In genomic region chr17:55068420-55068819, GRCm38 (mm10) we compare ENCODE assay signal across 19 mouse cellular contexts.
DNase-seq lines count a peak whose midpoint lies in the region; ATAC-seq and TF ChIP-seq lines count a peak whose summit lies in the region.
"Had no signal": no experiment of that assay in that cellular context is flagged by ENCODE, and none has a peak within 500 bp of the region (broad histone marks: within the 10 kb centered on the region; RNA-seq: fewer than 3 reads in every experiment).

No protein-coding gene starts in this region.

- H3K4me1 ChIP-seq in hindbrain, embryonic 12.5 days, result no peaks in the 10 kb centered on the region
- H3K4me1 ChIP-seq: embryonic facial prominence, embryonic 10.5 days; embryonic facial prominence, embryonic 12.5 days; forebrain, embryonic 13.5 days; forebrain, embryonic 15.5 days had no signal

- intact Hi-C loops in left cerebral cortex, adult 2 months (cut with DNase I), result loop anchor here (5.0 kb wide), 1 partner anchor 224 kb away; no protein-coding TSS in a partner anchor
- intact Hi-C loops in left cerebral cortex, postnatal 36 days (cut with DNase I), result no loop called here

- DNase-seq in frontal cortex, adult 2 months (ENCODE audit: extremely low spot score in 1 of 2, low spot score in 1 of 2), result peak; percentile 30 to 45
- DNase-seq in frontal cortex, postnatal 10 days (ENCODE audit: low spot score in 2 of 2), result no peak
- DNase-seq in left cerebral cortex, adult 2 months (ENCODE audit: extremely low spot score in 1 of 2, low spot score in 2 of 2), result no peak
- DNase-seq in left cerebral cortex, postnatal 36 days (ENCODE audit: low spot score in 2 of 2), result no peak
- DNase-seq in brain, adult 2 months (ENCODE audit: low read depth, low spot score), result peak; percentile 61
- peak; percentile 55 for DNase-seq in telencephalon, adult 2 months (ENCODE audit: low read depth, low spot score)
- DNase-seq: adrenal gland, adult 2 months; adrenal gland, postnatal 10 days; adrenal gland, postnatal 25 days; cerebellum, adult 11-12 months; cerebellum, adult 2 months; cerebellum, adult 9-10 months; cerebellum, postnatal 10 days; cerebellum, postnatal 25 days had no signal

- no peak for TF ChIP-seq CTCF in left cerebral cortex, adult 2 months (IDR thresholded peaks at IDR 0.05)

- H3K4me2 ChIP-seq in hindbrain, embryonic 12.5 days (replicated peaks), result no peak overlapping the region
- H3K4me2 ChIP-seq: embryonic facial prominence, embryonic 12.5 days; forebrain, embryonic 13.5 days; forebrain, embryonic 15.5 days had no signal

- ATAC-seq in hindbrain, embryonic 12.5 days (ENCODE audit: low FRiP score), result no peak
- ATAC-seq: forebrain, embryonic 13.5 days; forebrain, embryonic 15.5 days had no signal

- WGBS in hindbrain, embryonic 12.5 days, result 83% methylated on average over 3 of the region's 3 CpGs

- no peaks in the 10 kb centered on the region for H3K36me3 ChIP-seq in hindbrain, embryonic 12.5 days
- H3K36me3 ChIP-seq: embryonic facial prominence, embryonic 10.5 days; embryonic facial prominence, embryonic 12.5 days; forebrain, embryonic 15.5 days had no signal

- no peaks in the 10 kb centered on the region for H3K9me3 ChIP-seq in hindbrain, embryonic 12.5 days (replicated peaks)
- H3K9me3 ChIP-seq: embryonic facial prominence, embryonic 10.5 days; embryonic facial prominence, embryonic 12.5 days; forebrain, embryonic 13.5 days; forebrain, embryonic 15.5 days had no signal

- no peaks in the 10 kb centered on the region for H3K27me3 ChIP-seq in hindbrain, embryonic 12.5 days
- H3K27me3 ChIP-seq: embryonic facial prominence, embryonic 12.5 days; forebrain, embryonic 13.5 days; forebrain, embryonic 15.5 days had no signal

- no peak overlapping the region for H3K4me3 ChIP-seq in left cerebral cortex, adult 2 months
- no peak overlapping the region for H3K4me3 ChIP-seq in hindbrain, embryonic 12.5 days
- H3K4me3 ChIP-seq: embryonic facial prominence, embryonic 10.5 days; embryonic facial prominence, embryonic 12.5 days; forebrain, embryonic 13.5 days; forebrain, embryonic 15.5 days had no signal

- peak overlapping the region; percentile 77; the same call in 1 of the 2 replicates for H3K27ac ChIP-seq in left cerebral cortex, adult 2 months
- no peak overlapping the region for H3K27ac ChIP-seq in hindbrain, embryonic 12.5 days
- H3K27ac ChIP-seq: embryonic facial prominence, embryonic 10.5 days; embryonic facial prominence, embryonic 12.5 days; forebrain, embryonic 13.5 days; forebrain, embryonic 15.5 days had no signal

- H3K9ac ChIP-seq in hindbrain, embryonic 12.5 days, result no peak overlapping the region
- H3K9ac ChIP-seq: embryonic facial prominence, embryonic 12.5 days; forebrain, embryonic 13.5 days; forebrain, embryonic 15.5 days had no signal

Comparison
In these comparisons a context has a peak if more than half of its experiments do, and no peak if none do; other contexts are left out.
1. DNase-seq: peak in frontal cortex, adult 2 months (2 of 2), brain, adult 2 months (single experiment) and telencephalon, adult 2 months (single experiment); none in frontal cortex, postnatal 10 days (0 of 2), left cerebral cortex, adult 2 months (0 of 2) and left cerebral cortex, postnatal 36 days (0 of 2).